Mouse (Mus musculus) liver, postnatal 0 days (tissue): ENCODE data around the gene Ovca2. TPM values are rescaled to one million over a fixed set of nuclear protein-coding genes. Genes with fewer than 3 reads are reported as not detected.

Experiments
- ATAC-seq: fragments of 200-750 bp; cut with Nextera tagmentation; 2 replicates; pipeline ENCODE4 v1.8.0; 2017; ENCODE audit warnings: mild to moderate bottlenecking, moderate library complexity
- DNase-seq: peaks from one replicate; pipeline ENCODE4 v3.0.0-alpha.2; 2016
- H3K27ac ChIP-seq: fragments of 300-500 bp; sonication (generic); 2 replicates; pipeline ENCODE4 v1.5.1; 2014; ENCODE audit warnings: antibody characterized with exemption, moderate library complexity, mild to moderate bottlenecking, low read depth
- H3K27me3 ChIP-seq: fragments of 300-500 bp; sonication (generic); 2 replicates; pipeline ENCODE4 v1.6.1; 2014; ENCODE audit warnings: low read length, control low read depth, mixed read lengths; ENCODE audit not compliant: insufficient read depth
- H3K36me3 ChIP-seq: fragments of 300-500 bp; sonication (generic); replicated peaks from 2 replicates; pipeline ENCODE4 v1.6.1; 2014; ENCODE audit warnings: mild to moderate bottlenecking, control low read depth, low read length, moderate library complexity, mixed read lengths; ENCODE audit not compliant: insufficient read depth
- H3K4me1 ChIP-seq: fragments of 300-500 bp; sonication (generic); 2 replicates; pipeline ENCODE4 v1.6.1; 2014; ENCODE audit warnings: antibody characterized with exemption, mild to moderate bottlenecking, control low read depth; ENCODE audit not compliant: insufficient read depth
- H3K4me2 ChIP-seq: fragments of 300-500 bp; sonication (generic); 2 replicates; pipeline ENCODE4 v1.6.1; 2014; ENCODE audit warnings: low read depth, mild to moderate bottlenecking, low read length, moderate library complexity, mixed read lengths
- H3K4me3 ChIP-seq: fragments of 300-500 bp; sonication (generic); 2 replicates; pipeline ENCODE4 v1.5.1; 2014; ENCODE audit warnings: low read depth, low read length
- H3K9ac ChIP-seq: fragments of 300-500 bp; sonication (generic); replicated peaks from 2 replicates; pipeline ENCODE4 v1.6.1; 2014; ENCODE audit warnings: mild to moderate bottlenecking, moderate library complexity
- H3K9me3 ChIP-seq: fragments of 300-500 bp; sonication (generic); 2 replicates; pipeline ENCODE4 v1.6.1; 2016; ENCODE audit warnings: mild to moderate bottlenecking, control low read depth, low read length, mixed read lengths
- CTCF ChIP-seq: sonication (generic); IDR thresholded peaks from 2 replicates; pipeline ENCODE4 v1.5.1; 2016; ENCODE audit warnings: antibody characterized with exemption, low read depth
- EP300 ChIP-seq: IDR thresholded peaks from 2 replicates; pipeline ENCODE4 v1.6.1; 2016; ENCODE audit warnings: antibody characterized with exemption, low read depth, mild to moderate bottlenecking
- WGBS: fragments of 180-500 bp; shearing (Covaris S2); extraction: QIAGEN DNeasy Blood & Tissue Kit; methylation state at CpG from one replicate; pipeline ENCODE4 v1.1.7; 2014; ENCODE audit not compliant: insufficient replicate concordance; 5-methylcytosine and 5-hydroxymethylcytosine counted together
- polyA plus RNA-seq: library from polyadenylated mRNA; unstranded; fragments of >200 nt; fragmentation: Nextera tagmentation; extraction: Ambion mirVana; gene quantifications from 2 replicates; pipeline ENCODE4 v1.2.1, GENCODE M21; 2015

The Ovca2 gene
- polyA plus RNA-seq, 1 experiment from 2014 or later = 13.6 TPM

DNA sequence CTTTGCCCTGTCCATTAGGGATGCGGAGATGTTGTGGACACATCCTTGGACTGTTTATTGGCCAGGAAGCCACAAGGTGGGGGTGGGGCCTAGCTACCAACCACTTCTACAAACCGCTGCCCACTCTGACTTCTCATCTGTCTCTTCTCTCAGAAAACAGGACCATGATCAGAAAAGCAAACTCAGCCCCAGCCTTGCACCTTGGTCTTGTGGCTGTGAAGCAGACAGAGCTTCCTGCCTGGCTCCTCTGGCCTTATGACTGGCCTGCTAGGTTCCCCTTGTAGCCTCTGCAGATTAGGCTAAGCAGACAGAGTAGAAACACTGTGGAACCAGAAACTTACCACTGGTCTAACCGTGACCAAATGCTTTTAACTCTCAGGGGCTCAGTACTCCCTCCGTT lies 30.7 kb upstream of the Ovca2 start:
- no peak overlapping the region for H3K4me2 ChIP-seq
- DNase-seq (no peak), ATAC-seq (no peak)
- no peaks in the 10 kb centered on the region for H3K27me3 ChIP-seq
- no peak overlapping the region for H3K4me3 ChIP-seq
- TF ChIP-seq EP300 = no peak
- no peak for TF ChIP-seq CTCF
- H3K9ac ChIP-seq = no peak overlapping the region
- no peaks in the 10 kb centered on the region for H3K9me3 ChIP-seq
- 44% methylated on average over 4 of the region's 4 CpGs for WGBS
- no peak overlapping the region for H3K27ac ChIP-seq
- peaks cover 34% of the 10 kb centered on the region for H3K4me1 ChIP-seq
- no peaks in the 10 kb centered on the region for H3K36me3 ChIP-seq

DNA sequence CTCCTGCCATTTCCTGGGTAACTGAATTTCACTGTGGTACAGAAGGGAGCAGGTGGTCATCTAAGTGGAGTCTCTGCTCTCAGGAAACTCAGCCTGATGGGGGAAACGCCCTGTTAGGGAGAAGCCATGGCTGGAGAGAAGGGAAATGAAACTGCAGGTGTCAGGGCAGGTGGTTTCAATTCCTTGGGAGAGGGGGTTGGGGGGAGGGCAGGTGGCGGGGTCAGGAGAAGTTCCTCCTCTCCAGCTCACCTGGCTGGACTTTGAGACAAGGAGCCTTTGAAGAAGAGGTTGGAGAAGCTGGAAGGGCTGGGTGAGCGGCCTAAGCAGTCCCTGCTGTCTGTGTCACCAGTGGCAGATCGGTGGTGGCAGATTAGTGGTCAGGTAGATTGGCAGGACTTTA lies 27.7 kb upstream of the Ovca2 start:
- no peak overlapping the region for H3K4me3 ChIP-seq
- no peak overlapping the region for H3K4me2 ChIP-seq
- H3K27me3 ChIP-seq = no peaks in the 10 kb centered on the region
- peaks cover 19% of the 10 kb centered on the region for H3K4me1 ChIP-seq
- no peak for ATAC-seq
- H3K9me3 ChIP-seq = no peaks in the 10 kb centered on the region
- no peak for TF ChIP-seq CTCF
- TF ChIP-seq EP300 = no peak
- H3K27ac ChIP-seq = no peak overlapping the region
- no peak for DNase-seq
- H3K36me3 ChIP-seq = no peaks in the 10 kb centered on the region
- no peak overlapping the region for H3K9ac ChIP-seq
- 73% methylated on average over 4 of the region's 4 CpGs for WGBS

DNA sequence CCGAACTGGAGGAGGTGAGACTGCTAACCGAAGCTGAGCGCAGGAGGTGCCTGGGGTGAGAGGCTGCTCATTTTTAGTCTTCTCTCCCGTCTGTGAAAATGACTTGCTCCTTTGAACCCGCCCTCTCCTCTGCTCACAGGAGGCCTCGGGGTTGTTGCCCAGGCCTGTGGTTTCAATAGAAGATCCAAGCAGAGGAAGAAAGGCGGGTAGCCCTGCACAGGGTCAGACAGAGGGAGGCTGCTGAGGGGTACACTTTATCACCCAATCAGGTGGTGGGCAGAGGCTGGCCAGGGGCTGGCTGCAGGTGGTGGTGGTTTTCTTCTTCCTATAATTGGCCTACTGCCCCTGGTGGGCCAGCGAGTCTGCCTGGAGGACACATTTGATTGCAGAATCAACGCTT lies 25.8 kb upstream of the Ovca2 start:
- Histone ChIP-seq H3K9ac (no peak overlapping the region), H3K4me3 (no peak overlapping the region), H3K4me2 (no peak overlapping the region), H3K27ac (no peak overlapping the region), H3K4me1 (peaks cover 4% of the 10 kb centered on the region), H3K27me3 (no peaks in the 10 kb centered on the region), H3K9me3 (no peaks in the 10 kb centered on the region), H3K36me3 (no peaks in the 10 kb centered on the region)
- no peak for DNase-seq
- WGBS = 45% methylated on average over 9 of the region's 9 CpGs
- no peak for TF ChIP-seq EP300
- no peak for TF ChIP-seq CTCF
- ATAC-seq = no peak

DNA sequence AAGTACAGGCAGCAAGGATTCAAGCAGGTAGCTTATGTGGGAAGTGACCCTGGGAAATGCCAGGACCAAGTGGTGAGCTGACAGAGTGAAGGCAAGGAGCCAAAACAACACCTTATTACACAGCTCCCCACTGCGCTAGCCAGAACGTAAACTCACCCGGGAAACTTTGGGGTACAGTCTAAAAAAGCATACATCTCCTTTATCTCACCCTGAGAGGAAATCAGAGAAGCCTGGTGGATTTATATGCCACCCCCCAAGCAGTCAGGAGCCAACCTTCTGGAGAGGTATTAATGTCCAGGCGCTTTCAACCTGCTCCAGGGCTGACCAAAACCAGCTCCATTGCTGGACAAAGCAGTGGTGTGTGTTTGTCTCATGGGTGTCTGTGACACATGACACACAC lies 25.3 kb upstream of the Ovca2 start:
- no peak overlapping the region for H3K27ac ChIP-seq
- H3K4me1 ChIP-seq = no peaks in the 10 kb centered on the region
- no peak overlapping the region for H3K4me2 ChIP-seq
- no peaks in the 10 kb centered on the region for H3K27me3 ChIP-seq
- no peak overlapping the region for H3K9ac ChIP-seq
- no peaks in the 10 kb centered on the region for H3K9me3 ChIP-seq
- no peak overlapping the region for H3K4me3 ChIP-seq
- WGBS = 83% methylated on average over 4 of the region's 4 CpGs
- H3K36me3 ChIP-seq = no peaks in the 10 kb centered on the region
- DNase-seq = no peak
- TF ChIP-seq CTCF (no peak), EP300 (no peak)
- ATAC-seq = no peak

DNA sequence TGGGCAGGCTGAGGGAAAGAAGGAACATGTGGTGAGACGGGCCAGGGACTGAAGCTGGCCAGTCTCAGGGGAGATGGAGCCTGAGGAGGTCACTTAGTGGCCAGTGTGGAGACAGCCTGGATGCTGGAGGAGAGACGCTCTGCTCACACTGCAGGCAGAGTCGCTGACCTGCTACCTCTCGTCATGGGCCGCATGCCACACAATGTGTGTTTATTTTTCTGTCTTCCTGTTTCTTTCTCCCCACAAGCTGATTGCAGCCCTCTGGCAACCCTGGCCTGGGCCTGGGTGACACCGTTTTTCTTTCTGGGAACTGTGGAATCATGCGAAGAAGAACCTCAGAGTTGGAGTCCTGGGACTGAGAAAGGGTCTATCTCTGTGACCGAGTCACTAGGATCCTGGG lies 23.1 kb upstream of the Ovca2 start:
- Histone ChIP-seq H3K36me3 (no peaks in the 10 kb centered on the region), H3K4me3 (no peak overlapping the region), H3K4me1 (no peaks in the 10 kb centered on the region), H3K27me3 (peaks cover 6% of the 10 kb centered on the region; the same call in 1 of the 2 replicates), H3K4me2 (no peak overlapping the region), H3K9me3 (no peaks in the 10 kb centered on the region), H3K27ac (no peak overlapping the region), H3K9ac (no peak overlapping the region)
- 56% methylated on average over 8 of the region's 8 CpGs for WGBS
- TF ChIP-seq EP300 = no peak
- no peak for TF ChIP-seq CTCF
- ATAC-seq (no peak), DNase-seq (no peak)

DNA sequence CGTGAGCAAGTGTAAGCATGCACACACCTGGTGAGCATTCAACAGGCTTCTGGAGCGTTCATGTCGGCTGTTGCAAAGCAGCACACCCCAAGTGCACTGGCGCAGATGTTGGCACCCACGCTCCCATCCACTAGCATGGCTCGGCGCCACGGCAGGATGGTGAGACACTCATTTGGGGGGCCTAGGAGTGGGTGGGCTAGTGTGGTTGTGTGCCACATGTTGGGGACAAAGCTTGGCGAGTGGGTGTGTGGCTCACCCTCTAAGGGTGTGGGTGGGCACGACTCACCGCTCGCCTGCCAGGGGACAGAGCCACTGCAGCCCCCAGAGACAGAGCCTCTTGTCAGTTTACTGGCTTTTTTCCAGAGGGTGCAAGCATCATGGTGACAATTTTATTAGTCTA lies 22.3 kb upstream of the Ovca2 start:
- ATAC-seq (no peak), DNase-seq (no peak)
- Histone ChIP-seq H3K4me2 (no peak overlapping the region), H3K27me3 (peaks cover 13% of the 10 kb centered on the region), H3K4me3 (no peak overlapping the region), H3K27ac (no peak overlapping the region), H3K9ac (no peak overlapping the region), H3K36me3 (no peaks in the 10 kb centered on the region), H3K9me3 (no peaks in the 10 kb centered on the region), H3K4me1 (no peaks in the 10 kb centered on the region)
- WGBS = 85% methylated on average over 12 of the region's 12 CpGs
- TF ChIP-seq CTCF = no peak
- TF ChIP-seq EP300 = no peak

DNA sequence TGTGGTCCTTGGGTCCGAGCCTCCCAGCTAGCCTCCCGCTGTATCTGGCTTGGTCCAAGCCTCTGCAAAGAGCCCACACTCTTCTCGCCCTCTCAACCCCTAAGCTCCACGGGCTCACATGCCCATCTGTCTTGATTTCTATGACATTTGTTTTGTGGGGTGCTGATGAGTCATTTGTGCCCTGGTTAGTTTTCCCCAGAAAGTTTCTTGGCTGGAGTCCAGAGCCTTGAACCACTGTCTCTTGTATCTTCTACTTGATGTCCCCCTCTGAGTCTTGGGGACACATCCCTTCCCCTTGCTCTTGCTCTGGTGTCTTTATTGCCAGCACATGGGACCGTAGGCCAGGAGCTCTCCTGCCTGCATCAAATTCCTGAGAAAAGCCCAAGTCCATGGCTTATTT lies 21.3 kb upstream of the Ovca2 start:
- Histone ChIP-seq H3K9ac (no peak overlapping the region), H3K4me1 (0 out of 2 replicates have a peak, but pooled peaks cover 3% of the 10 kb centered on the region), H3K4me3 (no peak overlapping the region), H3K27me3 (peaks cover 22% of the 10 kb centered on the region), H3K4me2 (no peak overlapping the region), H3K36me3 (no peaks in the 10 kb centered on the region), H3K27ac (no peak overlapping the region), H3K9me3 (no peaks in the 10 kb centered on the region)
- ATAC-seq (no peak), DNase-seq (no peak)
- TF ChIP-seq EP300 = no peak
- no peak for TF ChIP-seq CTCF
- 66% methylated on average over 5 of the region's 5 CpGs for WGBS
